Mouse (Mus musculus) testis, adult 2 months (tissue): ENCODE measurements at regions not wholly inside any gene's neighbourhood (a gene's known extent, or its start where the extent isn't known, plus 50 kb on each side); places are given as distances from the start of the nearest gene placed in this dataset.

ENCODE experiments used
- H3K27ac ChIP-seq: fragments of 200-500 bp; 2 replicates; pipeline ENCODE4 v1.5.1; 2012; ENCODE audit warnings: low read depth, low read length; ENCODE audit not compliant: control insufficient read depth, insufficient read depth
- H3K27me3 ChIP-seq: fragments of 200-500 bp; 2 replicates; pipeline ENCODE4 v1.6.1; 2012; ENCODE audit warnings: mild to moderate bottlenecking, low read length, moderate library complexity; ENCODE audit not compliant: control insufficient read depth, insufficient read depth
- H3K36me3 ChIP-seq: fragments of 200-500 bp; 2 replicates; pipeline ENCODE4 v1.6.1; 2012; ENCODE audit warnings: mild to moderate bottlenecking, low read length; ENCODE audit not compliant: control insufficient read depth, insufficient read depth
- H3K4me1 ChIP-seq: fragments of 200-500 bp; 2 replicates; pipeline ENCODE4 v1.6.1; 2012; ENCODE audit warnings: low read length; ENCODE audit not compliant: control insufficient read depth, insufficient read depth
- H3K4me3 ChIP-seq: fragments of 200-500 bp; 2 replicates; pipeline ENCODE4 v1.5.1; 2012; ENCODE audit warnings: low read depth, mild to moderate bottlenecking, low read length, moderate library complexity, mixed read lengths; ENCODE audit not compliant: control insufficient read depth
- CTCF ChIP-seq: fragments of 200-500 bp; IDR thresholded peaks from 2 replicates; pipeline ENCODE4 v1.5.1; 2012; ENCODE audit warnings: low read depth, mild to moderate bottlenecking, inconsistent platforms, low read length, moderate library complexity; ENCODE audit not compliant: control insufficient read depth, insufficient read depth, insufficient replicate concordance
- POLR2A ChIP-seq: fragments of 200-500 bp; IDR thresholded peaks from 2 replicates; pipeline ENCODE4 v1.6.1; 2012; ENCODE audit warnings: low read depth, mild to moderate bottlenecking, inconsistent platforms, low read length, moderate library complexity; ENCODE audit not compliant: control insufficient read depth

DNA sequence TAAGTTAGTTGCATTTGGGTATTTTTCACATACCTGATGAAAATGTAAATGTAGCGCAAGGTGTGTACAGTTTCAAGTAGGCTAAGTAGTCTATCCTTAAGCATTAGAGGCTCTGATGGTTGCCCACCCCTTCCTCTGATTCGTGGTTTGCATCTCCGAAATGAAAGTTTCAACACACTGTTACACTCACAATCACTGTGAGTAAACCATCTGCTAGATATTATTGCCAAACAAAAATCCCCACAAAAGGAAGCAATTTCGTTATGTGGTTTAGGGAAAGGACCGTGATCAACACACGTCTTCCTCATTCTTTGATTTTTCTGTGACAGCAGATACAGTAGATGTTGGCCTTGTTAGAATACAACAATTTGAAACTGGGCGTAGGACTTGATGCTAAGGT is 577.6 kb downstream of the Kcnj2 start:
- TF ChIP-seq POLR2A = no peak
- TF ChIP-seq CTCF = no peak
- H3K4me3 ChIP-seq = no peak overlapping the region
- H3K4me1 ChIP-seq = no peaks in the 10 kb centered on the region
- no peaks in the 10 kb centered on the region for H3K27me3 ChIP-seq
- no peaks in the 10 kb centered on the region for H3K36me3 ChIP-seq
- H3K27ac ChIP-seq = no peak overlapping the region

DNA sequence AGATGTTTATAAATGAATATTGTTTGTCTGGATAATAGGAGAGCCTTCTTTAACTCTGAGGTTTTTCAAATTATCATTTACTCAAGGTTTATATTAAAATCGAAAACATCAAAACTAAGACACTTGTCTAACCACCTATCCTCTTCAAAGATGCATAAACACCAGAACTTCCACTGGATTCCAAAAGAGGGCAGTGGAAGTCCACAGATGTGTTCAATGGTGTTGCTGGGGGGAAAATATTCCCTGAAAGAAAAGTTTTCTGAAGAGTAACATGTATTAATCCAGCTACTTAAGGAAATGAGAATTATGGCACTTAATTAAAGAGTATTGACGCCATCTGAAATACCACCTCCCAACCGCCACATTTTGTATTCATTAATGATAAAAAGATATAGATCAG is 586.9 kb downstream of the Kcnj2 start:
- Histone ChIP-seq H3K36me3 (no peaks in the 10 kb centered on the region), H3K27me3 (no peaks in the 10 kb centered on the region), H3K27ac (no peak overlapping the region), H3K4me3 (no peak overlapping the region), H3K4me1 (no peaks in the 10 kb centered on the region)
- no peak for TF ChIP-seq POLR2A
- no peak for TF ChIP-seq CTCF

GRCm38 (mm10) chr11:111657778-111658177 is 591.8 kb downstream of the Kcnj2 start:
- TF ChIP-seq POLR2A (no peak), CTCF (no peak)
- no peak overlapping the region for H3K27ac ChIP-seq
- H3K4me1 ChIP-seq = no peaks in the 10 kb centered on the region
- no peaks in the 10 kb centered on the region for H3K36me3 ChIP-seq
- no peak overlapping the region for H3K4me3 ChIP-seq
- H3K27me3 ChIP-seq = no peaks in the 10 kb centered on the region

GRCm38 (mm10) chr11:111658362-111659309 is 592.7 kb downstream of the Kcnj2 start:
- TF ChIP-seq CTCF (no peak), POLR2A (no peak)
- no peaks in the 10 kb centered on the region for H3K4me1 ChIP-seq
- H3K36me3 ChIP-seq = no peaks in the 10 kb centered on the region
- H3K4me3 ChIP-seq = no peak overlapping the region; the same call in 1 of the 2 replicates
- no peaks in the 10 kb centered on the region for H3K27me3 ChIP-seq
- H3K27ac ChIP-seq = no peak overlapping the region

DNA sequence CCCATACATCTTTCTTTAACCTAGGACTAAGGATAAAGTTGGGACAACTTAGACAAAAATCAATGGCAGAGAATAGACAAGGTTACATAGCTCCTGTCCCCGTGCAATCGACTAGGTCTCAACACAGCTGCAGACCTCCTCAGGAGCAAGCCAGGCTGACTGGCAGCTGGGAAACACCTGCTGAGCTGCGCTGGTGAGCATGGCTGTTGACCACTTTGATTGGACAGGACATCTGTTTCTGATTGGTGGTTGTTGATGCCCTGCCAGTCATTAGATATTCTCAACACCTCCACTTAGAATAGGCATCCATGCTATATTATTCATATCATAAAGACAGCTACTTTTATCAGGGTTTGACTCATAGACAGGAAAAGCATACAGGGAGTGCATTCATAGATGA is 597.3 kb downstream of the Kcnj2 start:
- Histone ChIP-seq H3K27me3 (no peaks in the 10 kb centered on the region), H3K27ac (no peak overlapping the region), H3K4me1 (no peaks in the 10 kb centered on the region), H3K4me3 (no peak overlapping the region), H3K36me3 (no peaks in the 10 kb centered on the region)
- TF ChIP-seq POLR2A = no peak
- no peak for TF ChIP-seq CTCF

GRCm38 (mm10) chr11:111666336-111666735 is 600.4 kb downstream of the Kcnj2 start:
- H3K27ac ChIP-seq = no peak overlapping the region
- TF ChIP-seq CTCF (no peak), POLR2A (no peak)
- no peaks in the 10 kb centered on the region for H3K4me1 ChIP-seq
- no peaks in the 10 kb centered on the region for H3K27me3 ChIP-seq
- no peaks in the 10 kb centered on the region for H3K36me3 ChIP-seq
- H3K4me3 ChIP-seq = no peak overlapping the region

- no peak for TF ChIP-seq CTCF
- no peak for TF ChIP-seq POLR2A
- Histone ChIP-seq H3K36me3 (no peaks in the 10 kb centered on the region), H3K4me3 (no peak overlapping the region), H3K27me3 (no peaks in the 10 kb centered on the region), H3K27ac (no peak overlapping the region), H3K4me1 (no peaks in the 10 kb centered on the region)
Observed at GRCm38 (mm10) chr11:111671865-111672264, 605.9 kb downstream of the Kcnj2 start.
